Comparison of ENCODE assay signal across 34 mouse cellular contexts in the genomic region with DNA sequence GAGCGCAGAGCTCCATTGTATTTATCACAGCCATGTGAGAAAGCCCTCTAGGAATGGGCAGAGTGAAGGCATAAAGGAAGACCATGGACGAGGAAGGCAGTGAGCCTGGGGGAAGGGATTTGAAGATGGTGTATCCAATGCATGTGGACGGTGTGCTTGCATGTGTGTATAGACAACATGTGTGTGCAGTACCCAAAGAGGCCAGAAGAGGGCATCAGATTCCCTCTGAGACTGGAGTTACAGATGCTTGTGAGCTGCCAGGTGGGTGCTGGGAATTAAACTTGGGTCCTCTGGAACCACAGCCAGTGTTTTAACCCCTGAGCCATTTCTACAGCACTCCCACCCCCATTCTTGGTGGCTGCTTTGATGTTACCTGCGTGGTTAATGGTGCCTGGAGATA.
DNase-seq lines count a peak whose midpoint lies in the region; ATAC-seq and TF ChIP-seq lines count a peak whose summit lies in the region.
"Had no signal": no experiment of that assay in that cellular context is flagged by ENCODE, and none has a peak within 500 bp of the region (broad histone marks: within the 10 kb centered on the region; RNA-seq: fewer than 3 reads in every experiment).

No protein-coding gene starts in this region.

- 76% methylated on average over 4 of the region's 4 CpGs for WGBS in midbrain, postnatal 0 days
- WGBS in midbrain, embryonic 14.5 days, result 82% methylated on average over 4 of the region's 4 CpGs

- no peaks in the 10 kb centered on the region for H3K9me3 ChIP-seq in midbrain, postnatal 0 days (ENCODE audit: low read length)
- H3K9me3 ChIP-seq in midbrain, embryonic 14.5 days (ENCODE audit: control insufficient read depth, low read length), result no peaks in the 10 kb centered on the region
- H3K9me3 ChIP-seq: forebrain, embryonic 15.5 days; midbrain, embryonic 12.5 days had no signal

- no peak overlapping the region for H3K9ac ChIP-seq in midbrain, postnatal 0 days (replicated peaks; ENCODE audit: low read length, poor library complexity, severe bottlenecking)
- no peak overlapping the region for H3K9ac ChIP-seq in midbrain, embryonic 14.5 days (replicated peaks; ENCODE audit: low read length)
- H3K9ac ChIP-seq: embryonic facial prominence, embryonic 12.5 days; forebrain, embryonic 15.5 days; heart, embryonic 12.5 days; hindbrain, embryonic 14.5 days; limb, embryonic 12.5 days; liver, postnatal 0 days; midbrain, embryonic 12.5 days had no signal

- no peaks in the 10 kb centered on the region; the same call in 1 of the 2 replicates for H3K4me1 ChIP-seq in midbrain, postnatal 0 days (ENCODE audit: insufficient read depth, low read length)
- no peaks in the 10 kb centered on the region for H3K4me1 ChIP-seq in midbrain, embryonic 14.5 days (ENCODE audit: control insufficient read depth, insufficient read depth, low read length)
- H3K4me1 ChIP-seq: embryonic facial prominence, embryonic 12.5 days; forebrain, embryonic 15.5 days; heart, embryonic 12.5 days; limb, embryonic 12.5 days had no signal

- intact Hi-C loops in left cerebral cortex, adult 2 months (cut with DNase I), result no loop called here

- no peak overlapping the region for H3K27ac ChIP-seq in left cerebral cortex, adult 2 months
- H3K27ac ChIP-seq in midbrain, postnatal 0 days (ENCODE audit: low read depth, low read length), result no peak overlapping the region
- H3K27ac ChIP-seq in midbrain, embryonic 14.5 days (replicated peaks; ENCODE audit: low read depth, low read length), result no peak overlapping the region
- H3K27ac ChIP-seq: embryonic facial prominence, embryonic 12.5 days; forebrain, embryonic 15.5 days; heart, adult 2 months; hindbrain, embryonic 14.5 days; kidney, postnatal 0 days; limb, embryonic 12.5 days; midbrain, embryonic 12.5 days had no signal

- ATAC-seq in midbrain, postnatal 0 days (ENCODE audit: low FRiP score), result no peak
- no peak for ATAC-seq in midbrain, embryonic 14.5 days (ENCODE audit: low FRiP score, low TSS enrichment)
- no peak for ATAC-seq in activated CD4-positive, CD25-positive, alpha-beta regulatory T cell, adult 4 months
- ATAC-seq: forebrain, embryonic 15.5 days; inflammation-experienced regulatory T-cells, adult 6 months; liver, postnatal 0 days; lung, postnatal 0 days; Patski had no signal

- no peaks in the 10 kb centered on the region for H3K36me3 ChIP-seq in midbrain, postnatal 0 days (ENCODE audit: insufficient read depth, low read length)
- no peaks in the 10 kb centered on the region for H3K36me3 ChIP-seq in midbrain, embryonic 14.5 days (ENCODE audit: control insufficient read depth, insufficient read depth, low read length)
- H3K36me3 ChIP-seq: embryonic facial prominence, embryonic 12.5 days; forebrain, embryonic 15.5 days; heart, embryonic 12.5 days; limb, embryonic 12.5 days; midbrain, embryonic 12.5 days had no signal

- H3K27me3 ChIP-seq in midbrain, postnatal 0 days (ENCODE audit: insufficient read depth, low read length), result no peaks in the 10 kb centered on the region
- H3K27me3 ChIP-seq in midbrain, embryonic 14.5 days (ENCODE audit: control insufficient read depth, insufficient read depth, low read length), result no peaks in the 10 kb centered on the region
- H3K27me3 ChIP-seq: CH12.LX; embryonic facial prominence, embryonic 12.5 days; forebrain, embryonic 15.5 days; limb, embryonic 12.5 days; midbrain, embryonic 12.5 days; Patski had no signal

- peak; percentile 23 to 31 for DNase-seq in cerebellum, postnatal 10 days
- no peak for DNase-seq in cerebellum, postnatal 4 days (ENCODE audit: low spot score in 2 of 2)
- DNase-seq in left cerebral cortex, adult 2 months (ENCODE audit: extremely low spot score in 1 of 2, low spot score in 2 of 2), result no peak
- no peak for DNase-seq in left cerebral cortex, adult 11 months (ENCODE audit: low spot score)
- no peak for DNase-seq in midbrain, postnatal 0 days (ENCODE audit: low spot score)
- DNase-seq in midbrain, embryonic 14.5 days, result no peak
- DNase-seq in lung, postnatal 4 days, result no peak
- DNase-seq: adrenal gland, adult 2 months; adrenal gland, postnatal 36 days; cerebellum, adult 2 months; cerebellum, postnatal 25 days; embryo, embryonic 11 days; heart, adult 2 months; heart, postnatal 4 days; kidney, adult 2 months; kidney, postnatal 4 days; layer of hippocampus, adult 9-11 months; liver, postnatal 0 days; right cerebral cortex, postnatal 25 days; thymus, adult 2 months; thymus, postnatal 36 days had no signal

- peak; percentile 30 for TF ChIP-seq CTCF in left cerebral cortex, adult 2 months (IDR thresholded peaks at IDR 0.05)
- TF ChIP-seq CTCF in midbrain, postnatal 0 days (IDR thresholded peaks at IDR 0.05), result peak; percentile 51

- H3K4me2 ChIP-seq in midbrain, postnatal 0 days (ENCODE audit: low read depth, low read length, poor library complexity, severe bottlenecking), result no peak overlapping the region
- H3K4me2 ChIP-seq in midbrain, embryonic 14.5 days (ENCODE audit: low read length), result no peak overlapping the region
- H3K4me2 ChIP-seq: embryonic facial prominence, embryonic 12.5 days; forebrain, embryonic 15.5 days; heart, embryonic 12.5 days; hindbrain, embryonic 14.5 days; limb, embryonic 12.5 days; liver, embryonic 11.5 days; midbrain, embryonic 12.5 days had no signal

- no peak overlapping the region for H3K4me3 ChIP-seq in left cerebral cortex, adult 2 months
- no peak overlapping the region for H3K4me3 ChIP-seq in midbrain, postnatal 0 days (ENCODE audit: low read depth, low read length)
- H3K4me3 ChIP-seq in midbrain, embryonic 14.5 days (replicated peaks; ENCODE audit: low read depth, low read length), result no peak overlapping the region
- H3K4me3 ChIP-seq: embryonic facial prominence, embryonic 12.5 days; forebrain, embryonic 15.5 days; heart, adult 2 months; heart, embryonic 12.5 days; limb, embryonic 12.5 days; midbrain, embryonic 12.5 days had no signal

Comparison
In these comparisons a context has a peak if more than half of its experiments do, and no peak if none do; other contexts are left out.
1. DNase-seq: peak in cerebellum, postnatal 10 days (2 of 2); none in cerebellum, postnatal 4 days (0 of 2), left cerebral cortex, adult 2 months (0 of 2), left cerebral cortex, adult 11 months (single experiment), midbrain, postnatal 0 days (single experiment), midbrain, embryonic 14.5 days (single experiment) and lung, postnatal 4 days (0 of 2).